Mouse (Mus musculus) fat pad, adult 2 months (tissue): ENCODE measurements at regions not wholly inside any gene's neighbourhood (a gene's known extent, or its start where the extent isn't known, plus 50 kb on each side); places are given as distances from the start of the nearest gene placed in this dataset.

Source experiments
- DNase-seq: peaks from one replicate; pipeline ENCODE4 v3.0.0-alpha.2; 2011; ENCODE audit warnings: low read depth, low spot score; ENCODE audit errors: extremely low read depth

DNA sequence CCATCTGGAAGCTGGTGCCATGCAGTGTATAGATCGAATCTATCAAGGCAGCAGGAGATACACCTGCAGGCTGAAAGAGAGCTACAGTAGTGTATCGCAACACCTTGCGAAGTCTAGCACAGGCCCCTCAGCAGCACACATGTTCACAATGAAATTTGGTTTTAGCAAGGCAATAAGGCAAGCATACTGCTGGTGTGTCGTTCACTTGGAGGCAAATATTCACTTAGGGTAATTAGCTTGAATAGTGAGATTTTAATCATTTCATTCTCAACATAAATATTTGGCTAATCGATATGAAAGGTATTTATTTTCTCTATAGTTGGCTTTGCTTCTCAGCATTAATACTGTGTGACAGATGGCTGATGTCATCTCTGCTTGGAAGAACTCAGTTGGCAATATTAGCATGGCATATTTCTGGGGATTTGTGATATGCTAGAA lies 559.9 kb downstream of the Etv1 start:
- no peak for DNase-seq

DNA sequence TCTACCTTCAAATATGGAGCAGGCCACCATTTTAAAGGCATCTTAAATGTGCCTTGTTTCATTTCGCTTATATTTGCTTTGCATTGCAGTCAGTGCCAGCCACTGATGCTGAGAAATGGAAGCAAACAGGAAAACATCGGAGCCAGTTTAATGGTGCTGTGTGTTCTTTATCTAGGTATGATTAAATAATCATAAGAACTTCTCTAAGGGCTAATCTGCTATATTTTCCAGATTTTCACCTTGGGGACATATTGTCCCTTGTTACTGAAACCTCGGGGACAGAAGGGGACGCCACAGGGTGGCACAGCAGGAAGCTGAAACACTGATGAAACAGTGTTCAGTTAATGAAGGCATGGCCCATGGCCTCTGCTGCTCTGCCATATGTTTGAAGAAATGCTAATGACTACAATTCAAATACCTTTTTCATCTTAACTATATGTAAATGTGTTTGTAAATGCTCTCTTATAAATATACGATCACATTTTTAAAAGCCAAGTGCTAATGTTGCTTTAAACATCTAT lies 562.6 kb downstream of the Etv1 start:
- DNase-seq, result no peak

GRCm38 (mm10) chr12:39342327-39342726 lies 563.1 kb downstream of the Etv1 start:
- DNase-seq, result no peak

GRCm38 (mm10) chr12:39371480-39372245 lies 592.5 kb downstream of the Etv1 start:
- DNase-seq, result no peak

DNA sequence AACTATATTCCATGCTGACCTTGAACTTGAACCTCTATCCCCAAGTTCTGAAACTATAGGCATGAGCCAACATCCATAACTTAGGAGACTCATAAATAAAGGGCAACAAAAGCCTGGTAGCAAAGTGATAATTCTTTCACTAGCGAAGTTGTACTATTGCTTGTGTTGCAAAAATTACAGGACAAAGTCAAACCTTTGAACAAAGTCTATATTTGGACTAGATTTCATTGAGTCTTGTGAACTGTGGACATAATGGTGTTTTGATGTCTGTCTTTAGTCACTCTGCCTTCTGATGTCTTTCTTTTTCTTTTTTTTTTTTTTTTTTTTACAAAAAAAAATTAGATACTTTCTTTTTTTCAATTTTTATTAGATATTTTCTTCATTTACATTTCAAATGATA lies 594.5 kb downstream of the Etv1 start:
- no peak for DNase-seq
